Mouse (Mus musculus): Measurements from ENCODE around the gene Rnf144b. TPM values are rescaled to one million over a fixed set of nuclear protein-coding genes. Genes with fewer than 3 reads are reported as not detected.

The Rnf144b gene
- 0.76 and 1.3 TPM in 2 replicates for polyA plus RNA-seq (2015; fragmentation: Nextera tagmentation; extraction: Ambion mirVana)

DNA sequence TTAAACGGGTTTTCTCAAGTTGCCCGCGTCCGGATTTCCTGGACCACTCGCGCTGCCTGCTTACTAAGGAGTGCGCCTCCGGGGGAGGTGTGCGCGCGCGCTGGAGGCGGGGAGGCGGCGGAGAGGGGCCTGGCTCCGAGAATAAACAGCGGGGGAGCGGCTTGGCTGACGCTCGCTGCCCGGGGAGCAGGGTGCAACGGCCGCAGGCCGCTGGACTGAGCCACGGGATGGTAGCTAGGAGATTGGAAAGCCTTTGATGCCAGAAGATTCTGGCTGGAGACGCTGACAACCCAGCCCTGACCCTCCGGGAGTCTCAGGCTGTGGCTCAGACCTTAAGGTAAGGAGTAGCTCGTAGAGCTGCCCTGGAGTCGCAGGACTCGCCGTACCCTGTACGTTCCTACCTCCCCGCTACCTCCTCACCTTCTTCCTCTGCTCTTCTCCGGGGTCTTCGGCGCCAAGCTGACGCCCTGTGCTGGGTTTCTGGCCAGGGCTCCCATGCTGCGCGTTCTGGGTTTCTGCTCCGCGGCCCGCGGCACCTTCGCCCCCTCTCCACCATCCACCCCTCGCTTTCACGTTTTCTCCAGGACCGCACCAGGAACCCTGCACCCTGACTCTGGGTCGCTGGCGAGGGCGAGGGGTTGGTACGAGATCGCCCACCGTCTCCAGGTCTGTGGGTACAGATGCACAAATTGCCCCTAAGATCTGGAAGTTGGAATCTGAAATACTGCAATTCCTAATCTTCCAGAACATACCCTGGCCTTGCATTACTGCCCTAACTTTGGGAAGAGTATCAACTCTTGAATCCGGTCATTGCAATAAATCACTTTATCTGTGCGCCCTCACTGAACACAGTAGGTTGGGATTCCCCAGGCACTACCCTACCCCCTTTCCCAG lies at the start of gene Rnf144b:
TSS of gene Rnf144b (plus strand) at position 120 of the 894 bp plus-strand sequence.

DNA sequence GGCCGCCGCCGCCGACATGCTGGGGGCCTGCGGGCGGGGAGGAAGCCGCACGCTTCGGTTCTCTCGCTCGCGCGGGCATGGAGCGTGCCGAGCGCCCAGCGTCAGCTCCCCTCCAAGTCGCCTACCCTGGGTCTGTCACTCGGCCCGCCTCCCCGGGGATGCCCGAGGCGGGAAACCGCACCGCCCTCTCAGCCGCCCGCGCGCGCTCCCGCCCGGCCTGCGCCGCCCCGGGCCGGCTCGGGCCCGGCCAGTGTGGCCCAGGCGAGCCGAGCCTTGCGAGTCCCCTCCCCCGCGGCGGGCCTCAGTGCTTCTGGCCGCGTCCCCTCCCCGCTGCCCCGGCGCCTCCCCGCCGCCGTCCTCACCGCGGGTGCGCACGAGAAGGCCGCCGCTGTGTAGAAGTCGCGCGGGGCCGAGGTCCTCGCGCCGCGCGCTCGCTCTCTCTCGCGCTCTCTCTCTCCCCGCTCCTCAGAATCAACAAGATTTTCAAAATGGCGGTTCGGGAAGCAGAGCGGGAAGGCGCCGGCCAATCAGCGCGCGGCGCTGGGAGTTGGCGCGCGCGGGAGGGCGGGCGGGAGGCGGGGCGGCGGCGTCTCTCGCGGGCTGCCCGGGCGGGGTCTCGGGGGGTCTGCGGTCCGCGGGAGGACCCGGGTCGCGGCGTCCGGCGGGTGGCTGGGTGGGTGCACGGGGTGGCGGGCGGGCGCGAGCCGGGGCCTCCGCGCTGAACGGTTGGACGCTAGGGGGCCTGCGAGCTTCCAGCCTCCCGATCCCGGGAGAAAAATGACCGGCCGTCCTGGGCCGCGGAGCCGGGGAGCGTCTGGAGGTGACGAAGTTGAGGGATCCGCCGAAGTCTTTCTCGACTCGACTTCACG lies 16.5 kb upstream of the Rnf144b start, which contains the start of gene Dek:
TSS of gene Dek (minus strand) at position 491 of the 869 bp plus-strand sequence.

Other genes with a start within 250 kb of the Rnf144b start
- gene Kif13a, start 192.8 kb upstream of the Rnf144b start, polyA plus RNA-seq (2015; fragmentation: Nextera tagmentation; extraction: Ambion mirVana): 13.9 and 14.6 TPM in 2 replicates
- gene Nhlrc1, start 107.8 kb upstream of the Rnf144b start, polyA plus RNA-seq (2015; fragmentation: Nextera tagmentation; extraction: Ambion mirVana): 3.1 and 4.6 TPM in 2 replicates
- 4.0 and 5.6 TPM in 2 replicates for gene Kdm1b, start 79.2 kb upstream of the Rnf144b start, polyA plus RNA-seq (2015; fragmentation: Nextera tagmentation; extraction: Ambion mirVana)
- gene Tpmt, start 77.9 kb upstream of the Rnf144b start, polyA plus RNA-seq (2015; fragmentation: Nextera tagmentation; extraction: Ambion mirVana): 10.8 and 13.0 TPM in 2 replicates
- gene Dek, start 16.5 kb upstream of the Rnf144b start, polyA plus RNA-seq (2015; fragmentation: Nextera tagmentation; extraction: Ambion mirVana): 147 and 150 TPM in 2 replicates